In genomic region chr17:13009887-13010286, GRCm38 (mm10) we compare ENCODE assay signal across 9 mouse cellular contexts. TPM values are rescaled to one million over a fixed set of nuclear protein-coding genes. Genes with fewer than 3 reads are reported as not detected.
DNase-seq lines count a peak whose midpoint lies in the region; ATAC-seq and TF ChIP-seq lines count a peak whose summit lies in the region.
"Had no signal": no experiment of that assay in that cellular context is flagged by ENCODE, and none has a peak within 500 bp of the region (broad histone marks: within the 10 kb centered on the region; RNA-seq: fewer than 3 reads in every experiment).

No protein-coding gene starts in this region.

- intact Hi-C loops in left cerebral cortex, adult 2 months (cut with DNase I), result no loop called here
- intact Hi-C loops in left cerebral cortex, postnatal 4 days (cut with DNase I), result no loop called here

- peak overlapping the region; percentile 81 for H3K4me3 ChIP-seq in left cerebral cortex, adult 2 months

- peak overlapping the region; percentile 22; the same call in 1 of the 2 replicates for H3K27ac ChIP-seq in left cerebral cortex, adult 2 months

- ATAC-seq in erythroid progenitor cell, adult 5-6 weeks (replicated peaks; ENCODE audit: low FRiP score, poor library complexity, severe bottlenecking), result peak; percentile 53

- peak; percentile 68 for TF ChIP-seq CTCF in left cerebral cortex, adult 2 months (IDR thresholded peaks at IDR 0.05)

- DNase-seq in cerebellum, adult 9-10 months, result peak; percentile 76
- no peak for DNase-seq in cerebellum, adult 11-12 months
- no peak for DNase-seq in left cerebral cortex, adult 2 months (ENCODE audit: extremely low spot score in 1 of 2, low spot score in 2 of 2)
- no peak for DNase-seq in left cerebral cortex, postnatal 4 days
- DNase-seq in Muller cell, postnatal 12 days (ENCODE audit: inconsistent ontology term), result peak; percentile 70
- peak; percentile 72 for DNase-seq in lung, postnatal 25 days (ENCODE audit: low spot score)
- no peak for DNase-seq in gastrocnemius, postnatal 10 days

RNA-seq across cellular contexts. Expression of gene Sod2, which starts 3.2 kb away (rescaled TPM):
- total RNA-seq in left cerebral cortex, adult 2 months (2021), result 100 to 1,000 TPM; 267 to 273 TPM
- 100 to 1,000 TPM; 158 TPM for total RNA-seq in left cerebral cortex, postnatal 4 days (2021)
- total RNA-seq in erythroid progenitor cell, adult 5-6 weeks (2015; ENCODE audit: low replicate concordance), result 18.4 and 58.3 TPM in 2 replicates
- 8.0 and 16.8 TPM in 2 replicates for total RNA-seq in erythroid progenitor cell, adult 5-6 weeks (2017; ENCODE audit: low replicate concordance)
- 100 to 1,000 TPM; 245 to 294 TPM for total RNA-seq in gastrocnemius, postnatal 10 days (2021)

RNA-seq across cellular contexts. Expression of gene Wtap, which starts 15.9 kb away (rescaled TPM):
- 10 to 100 TPM; 52.7 to 54.2 TPM for total RNA-seq in left cerebral cortex, adult 2 months (2021)
- 100 to 1,000 TPM in 1 of 2 experiments, 10 to 100 TPM in 1; 95.1 to 103 TPM for total RNA-seq in left cerebral cortex, postnatal 4 days (2021)
- total RNA-seq in erythroid progenitor cell, adult 5-6 weeks (2015; ENCODE audit: low replicate concordance), result 66.0 and 97.3 TPM in 2 replicates
- total RNA-seq in erythroid progenitor cell, adult 5-6 weeks (2017; ENCODE audit: low replicate concordance), result 108 and 124 TPM in 2 replicates
- 10 to 100 TPM; 35.3 to 42.6 TPM for total RNA-seq in gastrocnemius, postnatal 10 days (2021)

RNA-seq across cellular contexts. Expression of gene Gpr31b, which starts 42.2 kb away (rescaled TPM):
- not detected for total RNA-seq in left cerebral cortex, adult 2 months (2021)
- under 1 TPM; 0.34 to 0.64 TPM for total RNA-seq in left cerebral cortex, postnatal 4 days (2021)
- total RNA-seq in erythroid progenitor cell, adult 5-6 weeks (2015; ENCODE audit: low replicate concordance), result not detected in 2 replicates
- not detected in 2 replicates for total RNA-seq in erythroid progenitor cell, adult 5-6 weeks (2017; ENCODE audit: low replicate concordance)
- not detected for total RNA-seq in gastrocnemius, postnatal 10 days (2021)
- total RNA-seq: layer of hippocampus, adult 18-20 months had no signal

RNA-seq across cellular contexts. Expression of gene Acat2, which starts 49.3 kb away (rescaled TPM):
- total RNA-seq in left cerebral cortex, adult 2 months (2021), result 10 to 100 TPM; 53.4 to 55.6 TPM
- total RNA-seq in left cerebral cortex, postnatal 4 days (2021), result 100 to 1,000 TPM; 212 to 235 TPM
- 3.2 and 17.2 TPM in 2 replicates for total RNA-seq in erythroid progenitor cell, adult 5-6 weeks (2015; ENCODE audit: low replicate concordance)
- total RNA-seq in erythroid progenitor cell, adult 5-6 weeks (2017; ENCODE audit: low replicate concordance), result 3.9 and 7.3 TPM in 2 replicates
- 10 to 100 TPM; 11.8 to 12.0 TPM for total RNA-seq in gastrocnemius, postnatal 10 days (2021)

RNA-seq across cellular contexts. Expression of gene Tcp10b, which starts 51.0 kb away (rescaled TPM):
- total RNA-seq in left cerebral cortex, adult 2 months (2021), result 1 to 10 TPM in 1 of 2 experiments, under 1 TPM in 1; 0.61 to 1.4 TPM
- total RNA-seq in left cerebral cortex, postnatal 4 days (2021), result under 1 TPM; 0.42 to 0.60 TPM
- not detected in 2 replicates for total RNA-seq in erythroid progenitor cell, adult 5-6 weeks (2015; ENCODE audit: low replicate concordance)
- 0.39 TPM in 1 of 2 replicates, not detected in the other for total RNA-seq in erythroid progenitor cell, adult 5-6 weeks (2017; ENCODE audit: low replicate concordance)
- total RNA-seq in gastrocnemius, postnatal 10 days (2021), result under 1 TPM; 0.26 to 0.61 TPM

Comparison
In these comparisons a context has a peak if more than half of its experiments do, and no peak if none do; other contexts are left out.
1. DNase-seq: peak in cerebellum, adult 9-10 months (single experiment), Muller cell, postnatal 12 days (single experiment) and lung, postnatal 25 days (single experiment); none in cerebellum, adult 11-12 months (single experiment), left cerebral cortex, adult 2 months (0 of 2), left cerebral cortex, postnatal 4 days (single experiment) and gastrocnemius, postnatal 10 days (single experiment).